9 mouse cellular contexts compared by ENCODE assay signal in the genomic region with DNA sequence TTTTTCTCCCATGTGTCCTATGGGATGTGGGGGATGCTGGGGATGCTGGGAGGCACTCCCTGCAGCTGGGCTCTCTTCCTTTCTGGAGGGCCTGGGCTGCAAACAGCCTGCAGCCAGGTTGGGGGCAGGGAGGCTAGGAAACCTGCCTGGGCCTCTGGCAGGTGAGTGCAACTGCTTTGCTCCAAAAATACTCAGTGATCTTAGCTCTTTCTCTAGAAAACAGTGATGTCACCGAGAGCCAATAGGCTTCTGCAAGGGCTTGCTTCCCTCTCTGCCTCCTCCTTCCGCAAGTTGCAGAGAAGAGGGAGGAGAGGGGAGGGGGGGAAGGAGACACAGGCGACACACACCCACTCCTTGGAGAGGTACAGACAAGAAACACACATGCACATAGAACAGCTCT. TPM values are rescaled to one million over a fixed set of nuclear protein-coding genes. Genes with fewer than 3 reads are reported as not detected.
DNase-seq lines count a peak whose midpoint lies in the region; ATAC-seq lines count a peak whose summit lies in the region.
"Had no signal": no experiment of that assay in that cellular context is flagged by ENCODE, and none has a peak within 500 bp of the region (broad histone marks: within the 10 kb centered on the region; RNA-seq: fewer than 3 reads in every experiment).

No protein-coding gene starts in this region.

- H3K27me3 ChIP-seq in embryonic facial prominence, embryonic 11.5 days (ENCODE audit: control insufficient read depth, insufficient read depth, low read length) = no peaks in the 10 kb centered on the region
- peaks cover 7% of the 10 kb centered on the region for H3K27me3 ChIP-seq in embryonic facial prominence, embryonic 10.5 days (replicated peaks; ENCODE audit: low read depth, poor library complexity, severe bottlenecking)
- H3K27me3 ChIP-seq in hindbrain, embryonic 13.5 days = 0 out of 2 replicates have a peak, but pooled peaks cover 8% of the 10 kb centered on the region
- H3K27me3 ChIP-seq in neural tube, embryonic 15.5 days (replicated peaks) = 0 out of 2 replicates have a peak, but pooled peaks cover 2% of the 10 kb centered on the region

- WGBS in embryonic facial prominence, embryonic 11.5 days = 27% methylated on average over 2 of the region's 3 CpGs
- WGBS in embryonic facial prominence, embryonic 10.5 days = 4% methylated on average over 3 of the region's 3 CpGs
- WGBS in hindbrain, embryonic 13.5 days = 6% methylated on average over 3 of the region's 3 CpGs
- 6% methylated on average over 2 of the region's 3 CpGs for WGBS in neural tube, embryonic 15.5 days

- H3K27ac ChIP-seq in embryonic facial prominence, embryonic 11.5 days (replicated peaks; ENCODE audit: low read depth, low read length) = no peak overlapping the region
- no peak overlapping the region for H3K27ac ChIP-seq in embryonic facial prominence, embryonic 10.5 days (replicated peaks)
- H3K27ac ChIP-seq in hindbrain, embryonic 13.5 days = peak overlapping the region; percentile 90
- H3K27ac ChIP-seq in neural tube, embryonic 15.5 days (replicated peaks) = peak overlapping the region; percentile 83
- H3K27ac ChIP-seq: limb, embryonic 12.5 days had no signal

- ATAC-seq in embryonic facial prominence, embryonic 11.5 days (replicated peaks; ENCODE audit: insufficient number of reproducible peaks, low FRiP score, low TSS enrichment, low read depth) = 0 out of 2 replicates have a peak, but pooled peaks have one; percentile 20
- ATAC-seq in hindbrain, embryonic 13.5 days (ENCODE audit: low FRiP score) = peak; percentile 75
- peak; percentile 81 for ATAC-seq in neural tube, embryonic 15.5 days (ENCODE audit: low FRiP score)
- ATAC-seq in megakaryocyte, adult 5-6 weeks (ENCODE audit: poor library complexity, severe bottlenecking) = no peak

- H3K4me1 ChIP-seq in embryonic facial prominence, embryonic 11.5 days (ENCODE audit: control insufficient read depth, insufficient read depth, low read length) = peaks cover 6% of the 10 kb centered on the region
- peaks cover 57% of the 10 kb centered on the region for H3K4me1 ChIP-seq in embryonic facial prominence, embryonic 10.5 days
- peaks cover 78% of the 10 kb centered on the region for H3K4me1 ChIP-seq in hindbrain, embryonic 13.5 days (replicated peaks)
- peaks cover 66% of the 10 kb centered on the region for H3K4me1 ChIP-seq in neural tube, embryonic 15.5 days

- H3K4me2 ChIP-seq in embryonic facial prominence, embryonic 11.5 days (ENCODE audit: low read depth, low read length) = no peak overlapping the region
- no peak overlapping the region for H3K4me2 ChIP-seq in hindbrain, embryonic 13.5 days
- peak overlapping the region; percentile 25 for H3K4me2 ChIP-seq in neural tube, embryonic 15.5 days
- H3K4me2 ChIP-seq: limb, embryonic 12.5 days had no signal

- DNase-seq in embryonic facial prominence, embryonic 11.5 days (ENCODE audit: low spot score) = no peak
- DNase-seq in embryonic facial prominence, embryonic 10.5 days (ENCODE audit: low spot score) = no peak
- DNase-seq in cerebellum, adult 9-11 months = peak; percentile 83
- DNase-seq in thymus, postnatal 0 days (ENCODE audit: low spot score) = no peak
- no peak for DNase-seq in layer of hippocampus, postnatal 10 days (ENCODE audit: low spot score in 2 of 2)

- no peak overlapping the region for H3K9ac ChIP-seq in embryonic facial prominence, embryonic 11.5 days (replicated peaks; ENCODE audit: low read length)
- H3K9ac ChIP-seq in hindbrain, embryonic 13.5 days = peak overlapping the region; percentile 56; the same call in 1 of the 2 replicates
- H3K9ac ChIP-seq in neural tube, embryonic 15.5 days (replicated peaks) = no peak overlapping the region
- H3K9ac ChIP-seq: limb, embryonic 12.5 days had no signal

- no peaks in the 10 kb centered on the region for H3K36me3 ChIP-seq in embryonic facial prominence, embryonic 11.5 days (replicated peaks; ENCODE audit: control insufficient read depth, insufficient read depth, low read depth, low read length)
- H3K36me3 ChIP-seq in embryonic facial prominence, embryonic 10.5 days (replicated peaks) = peaks cover 9% of the 10 kb centered on the region; the same call in 1 of the 2 replicates
- H3K36me3 ChIP-seq in hindbrain, embryonic 13.5 days = peaks cover 12% of the 10 kb centered on the region
- 0 out of 2 replicates have a peak, but pooled peaks cover 2% of the 10 kb centered on the region for H3K36me3 ChIP-seq in neural tube, embryonic 15.5 days
- H3K36me3 ChIP-seq: limb, embryonic 12.5 days had no signal

- no peaks in the 10 kb centered on the region for H3K9me3 ChIP-seq in embryonic facial prominence, embryonic 11.5 days (replicated peaks; ENCODE audit: control insufficient read depth, low read length)
- H3K9me3 ChIP-seq in embryonic facial prominence, embryonic 10.5 days = no peaks in the 10 kb centered on the region
- no peaks in the 10 kb centered on the region for H3K9me3 ChIP-seq in hindbrain, embryonic 13.5 days
- H3K9me3 ChIP-seq in neural tube, embryonic 15.5 days (replicated peaks) = no peaks in the 10 kb centered on the region
- H3K9me3 ChIP-seq: limb, embryonic 12.5 days had no signal

- no peak overlapping the region for H3K4me3 ChIP-seq in embryonic facial prominence, embryonic 11.5 days (ENCODE audit: low read depth, low read length)
- no peak overlapping the region for H3K4me3 ChIP-seq in embryonic facial prominence, embryonic 10.5 days
- no peak overlapping the region for H3K4me3 ChIP-seq in hindbrain, embryonic 13.5 days
- H3K4me3 ChIP-seq in neural tube, embryonic 15.5 days (replicated peaks) = no peak overlapping the region
- H3K4me3 ChIP-seq: limb, embryonic 12.5 days had no signal

RNA-seq across cellular contexts. Expression of gene Igsf9b, which starts 8.3 kb away (rescaled TPM):
- 2.1 and 2.4 TPM in 2 replicates for polyA plus RNA-seq in embryonic facial prominence, embryonic 11.5 days (2014; fragmentation: Nextera tagmentation; extraction: Ambion mirVana)
- polyA plus RNA-seq in embryonic facial prominence, embryonic 10.5 days (2016; fragmentation: Nextera tagmentation; extraction: Ambion mirVana) = 4.2 and 4.8 TPM in 2 replicates
- polyA plus RNA-seq in hindbrain, embryonic 13.5 days (2015; fragmentation: Nextera tagmentation; extraction: Ambion mirVana) = 14.7 and 15.6 TPM in 2 replicates
- 19.0 and 23.2 TPM in 2 replicates for polyA plus RNA-seq in neural tube, embryonic 15.5 days (2015; fragmentation: Nextera tagmentation; extraction: Ambion mirVana)
- polyA plus RNA-seq in thymus, postnatal 0 days (2015; fragmentation: Nextera tagmentation; extraction: Ambion mirVana) = 0.21 and 0.26 TPM in 2 replicates
- not detected in 2 replicates for total RNA-seq in megakaryocyte, adult 5-6 weeks (2015)
- 0.08 and 0.33 TPM in 2 replicates for total RNA-seq in megakaryocyte, adult 5-6 weeks (2017)
- total RNA-seq in layer of hippocampus, postnatal 10 days (2021) = 10 to 100 TPM; 72.4 to 80.8 TPM

Comparison
In these comparisons a context has a peak if more than half of its experiments do, and no peak if none do; other contexts are left out.
1. H3K27ac ChIP-seq: peak in hindbrain, embryonic 13.5 days (single experiment) and neural tube, embryonic 15.5 days (single experiment); none in embryonic facial prominence, embryonic 11.5 days (single experiment) and embryonic facial prominence, embryonic 10.5 days (single experiment).